Mouse (Mus musculus): Measurements from ENCODE around the gene Efl1.
"Not testable (repeated sequence)": the region's sequence is repeated elsewhere in the genome, so short reads cannot be mapped to it uniquely, and the experiment has no call there.

Efl1 gene

GRCm38 (mm10) chr7:82720501-82720900, 72.1 kb downstream of the Efl1 start:
- DNase-seq = no peak

GRCm38 (mm10) chr7:82720906-82721305, 72.5 kb downstream of the Efl1 start:
- no peak for DNase-seq

GRCm38 (mm10) chr7:82722486-82723123, 74.2 kb downstream of the Efl1 start:
- DNase-seq = no peak

GRCm38 (mm10) chr7:82723151-82723871, 74.9 kb downstream of the Efl1 start:
- DNase-seq = no peak

- DNase-seq = no peak
These were observed 76.1 kb downstream of the Efl1 start for GRCm38 (mm10) chr7:82724491-82724890.

- no peak for DNase-seq
These were observed 76.7 kb downstream of the Efl1 start for GRCm38 (mm10) chr7:82725006-82725636.

- DNase-seq = no peak
These were observed 77.5 kb downstream of the Efl1 start for GRCm38 (mm10) chr7:82725741-82726450.

- DNase-seq = no peak
These were observed 78.7 kb downstream of the Efl1 start for GRCm38 (mm10) chr7:82727066-82727465.

GRCm38 (mm10) chr7:82729009-82729408, 80.6 kb downstream of the Efl1 start:
- DNase-seq = not testable (repeated sequence)

GRCm38 (mm10) chr7:82733118-82733517, 84.7 kb downstream of the Efl1 start:
- no peak for DNase-seq

- no peak for DNase-seq
These were observed 85.6 kb downstream of the Efl1 start for GRCm38 (mm10) chr7:82733995-82734394.

- DNase-seq = no peak
These were observed 86.6 kb downstream of the Efl1 start for GRCm38 (mm10) chr7:82734748-82735600.

GRCm38 (mm10) chr7:82743116-82743765, 94.8 kb downstream of the Efl1 start:
- no peak for DNase-seq

- DNase-seq = no peak
These were observed 95.8 kb downstream of the Efl1 start for GRCm38 (mm10) chr7:82744167-82744715.

- no peak for DNase-seq
These were observed 100.4 kb downstream of the Efl1 start for GRCm38 (mm10) chr7:82748812-82749211.

GRCm38 (mm10) chr7:82749239-82749638, 100.8 kb downstream of the Efl1 start:
- no peak for DNase-seq

GRCm38 (mm10) chr7:82752171-82753085, 104.0 kb downstream of the Efl1 start:
- no peak for DNase-seq

- DNase-seq = no peak
These were observed 107.3 kb downstream of the Efl1 start for GRCm38 (mm10) chr7:82755602-82756155.

- DNase-seq = no peak
These were observed 110.1 kb downstream of the Efl1 start for GRCm38 (mm10) chr7:82758521-82758920.

- no peak for DNase-seq
These were observed 110.7 kb downstream of the Efl1 start for GRCm38 (mm10) chr7:82759091-82759490.
